Mouse (Mus musculus) heart, postnatal 4 days (tissue): ENCODE data around the gene Mob3c. TPM values are rescaled to one million over a fixed set of nuclear protein-coding genes. Genes with fewer than 3 reads are reported as not detected.

Experiments
- DNase-seq: peaks from one replicate; pipeline ENCODE4 v3.0.0; 2021
- total RNA-seq, 2 experiments: library from RNA; stranded (reverse); gene quantifications; 2 replicates each; pipeline ENCODE4 v1.2.3; 2021

Gene Mob3c
- total RNA-seq, result 1 to 10 TPM; 6.3 to 8.1 TPM

DNA sequence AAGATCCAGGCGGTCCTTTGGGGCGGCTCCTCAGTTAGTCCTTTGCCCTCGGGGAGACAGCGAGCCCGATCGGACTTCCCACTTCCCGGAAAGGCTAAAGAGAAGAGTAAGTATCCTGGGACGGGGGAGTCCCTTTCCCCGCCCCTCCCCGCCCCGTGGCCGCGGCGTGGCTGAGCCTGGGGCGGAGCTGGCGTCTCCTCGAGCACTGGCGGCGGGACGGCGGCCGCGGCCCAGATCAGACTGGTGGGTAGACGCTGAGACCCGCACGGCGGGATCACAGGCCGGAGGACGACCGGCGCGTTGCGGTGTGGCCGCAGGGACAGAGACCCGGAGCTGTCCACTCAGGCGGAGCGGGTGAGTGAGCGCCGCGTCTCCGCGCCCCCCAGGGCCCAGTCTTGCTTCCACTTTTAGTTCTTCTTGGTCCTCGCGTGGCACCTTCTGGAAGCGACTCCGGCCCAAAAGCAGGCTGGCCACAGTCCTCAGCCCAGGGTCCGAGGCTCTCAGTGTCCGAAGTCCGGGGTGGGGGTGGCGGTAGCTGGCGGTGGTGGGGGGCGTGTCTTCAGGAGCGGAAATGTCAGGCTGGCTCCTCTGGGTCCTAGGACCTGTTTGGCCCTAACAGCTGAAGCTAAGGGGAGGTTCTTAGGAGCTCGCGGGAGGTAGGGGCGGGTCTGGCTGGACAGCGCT lies at the start of gene Mob3c:
TSS of gene Mob3c (plus strand) at position 205 of the 684 bp plus-strand sequence.
- peak; percentile 80 for DNase-seq

DNA sequence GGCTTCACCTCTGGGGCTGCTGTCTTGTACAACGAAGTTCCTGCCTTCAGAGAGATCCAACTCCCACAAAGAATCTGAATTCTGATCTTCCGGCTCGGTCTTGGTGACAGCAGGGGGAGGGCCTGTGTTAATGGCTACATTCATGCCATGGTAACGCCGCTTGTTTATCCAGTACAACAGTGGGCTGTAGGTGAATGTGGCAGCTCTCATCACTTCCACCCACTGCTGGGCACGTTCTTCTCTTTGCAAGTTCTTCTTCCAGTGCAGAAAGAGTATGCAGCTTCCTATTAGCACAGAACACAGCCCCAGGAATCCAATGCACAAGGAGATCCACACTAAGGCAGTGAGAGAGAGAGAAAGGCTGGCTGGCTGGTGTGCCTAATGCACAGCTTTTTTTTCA lies 47.6 kb upstream of the Mob3c start:
- DNase-seq, result no peak

- no peak for DNase-seq
Observed at GRCm38 (mm10) chr4:115780918-115781317, 47.0 kb upstream of the Mob3c start, which contains the start of gene Tex38. Tex38 (minus strand) TSS chr4:115781018.

- no peak for DNase-seq
Observed at GRCm38 (mm10) chr4:115782026-115782805, 45.7 kb upstream of the Mob3c start.

DNA sequence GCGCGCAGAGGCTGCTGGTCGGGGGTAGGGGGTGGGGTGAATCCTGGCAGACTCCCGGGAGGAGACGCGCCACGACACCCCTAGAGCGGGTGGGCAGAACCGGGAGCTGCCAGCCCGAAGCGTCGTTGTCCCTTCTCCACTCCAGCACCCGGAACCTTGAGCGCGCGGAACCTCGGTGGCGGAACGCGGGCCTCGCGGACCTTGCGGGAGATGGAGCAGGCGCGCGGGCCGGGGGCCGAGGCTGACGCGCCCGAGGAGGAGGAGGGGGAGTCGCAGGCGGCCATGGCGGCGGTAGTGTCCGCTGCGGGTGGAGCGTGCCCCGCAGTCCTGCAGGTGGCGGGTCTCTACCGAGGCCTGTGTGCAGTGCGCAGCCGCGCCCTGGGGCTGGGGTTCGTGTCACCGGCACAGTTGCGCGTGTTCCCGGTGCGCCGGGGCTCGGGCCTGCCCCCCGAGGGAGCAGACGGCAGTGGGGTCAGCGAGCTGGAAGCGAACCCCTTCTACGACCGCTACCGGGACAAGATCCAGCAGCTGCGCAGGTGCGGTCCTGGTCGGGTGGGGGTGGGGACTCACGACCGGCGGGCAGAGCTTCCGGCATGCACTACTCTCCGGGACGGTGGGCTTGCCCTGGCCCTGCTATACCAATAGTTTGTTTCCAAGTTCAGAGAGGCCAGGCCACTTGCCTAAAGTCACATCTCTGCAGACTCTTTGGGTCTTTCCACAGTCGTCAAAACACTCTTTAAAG lies 43.0 kb upstream of the Mob3c start, which contains the start of gene Atpaf1:
TSS of gene Atpaf1 (plus strand) at position 44 of the 742 bp plus-strand sequence.
- DNase-seq, result peak; percentile 84

GRCm38 (mm10) chr4:115785511-115786034 lies 42.3 kb upstream of the Mob3c start:
- DNase-seq, result no peak

- DNase-seq, result no peak
Observed at GRCm38 (mm10) chr4:115790864-115791263, 37.0 kb upstream of the Mob3c start.

DNA sequence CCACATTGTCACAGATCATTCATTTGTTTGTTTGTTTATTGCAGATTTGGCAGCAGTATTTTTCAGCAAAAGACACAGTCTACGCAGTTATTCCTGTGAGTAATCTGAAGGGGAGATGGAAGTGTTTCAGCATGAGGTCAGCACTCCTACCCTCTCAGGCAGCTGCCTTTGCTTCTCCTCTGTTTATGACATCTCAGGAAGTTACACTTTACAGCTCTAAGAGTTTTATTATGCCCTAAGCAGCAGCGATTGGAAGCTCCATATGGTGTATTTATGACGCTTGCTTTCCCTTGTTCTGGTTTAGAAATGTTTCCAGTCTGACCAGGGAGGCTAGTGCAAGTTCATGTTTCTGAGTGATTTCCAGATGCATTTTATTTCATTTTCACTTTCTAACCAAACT lies 32.5 kb upstream of the Mob3c start:
- no peak for DNase-seq

DNA sequence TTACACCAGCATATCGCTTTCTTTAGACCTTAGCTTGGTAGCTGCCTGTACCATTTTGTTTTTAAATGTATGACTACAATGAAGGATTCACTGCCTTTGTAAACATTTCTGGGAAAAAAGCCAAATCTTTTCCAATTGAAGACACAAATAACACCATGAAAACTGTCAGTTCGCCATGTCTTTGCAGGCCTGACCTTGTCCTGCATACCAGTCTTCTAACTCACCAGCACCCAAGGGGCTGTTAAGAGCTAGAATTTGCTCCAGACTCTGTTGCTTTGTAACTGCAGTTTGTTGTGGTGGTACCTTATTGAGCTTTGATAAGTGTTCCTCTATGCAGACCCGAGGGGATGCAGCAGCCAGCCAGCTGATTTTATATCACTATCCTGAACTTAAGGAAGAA lies 27.9 kb upstream of the Mob3c start:
- no peak for DNase-seq

DNA sequence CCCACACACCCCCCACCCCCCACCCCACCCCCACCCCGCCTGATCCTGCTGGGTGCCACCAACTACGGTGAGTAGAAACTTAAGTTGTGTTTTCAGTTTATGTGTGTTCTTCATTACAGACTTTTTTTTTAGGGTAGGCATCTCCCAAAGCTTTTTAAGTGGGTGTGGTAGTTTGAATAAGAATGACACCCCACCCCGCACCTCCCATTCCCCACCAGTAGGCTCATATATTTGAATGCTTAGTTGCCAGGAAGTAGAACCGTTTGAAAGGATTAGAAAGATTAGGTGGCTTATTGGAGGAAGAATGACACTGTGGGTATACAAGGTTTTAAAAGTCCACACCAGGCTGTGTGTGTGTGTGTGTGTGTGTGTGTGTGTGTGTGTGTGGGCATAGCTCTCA lies 15.6 kb upstream of the Mob3c start:
- no peak for DNase-seq

GRCm38 (mm10) chr4:115815606-115816005 lies 12.3 kb upstream of the Mob3c start:
- DNase-seq, result no peak

- no peak for DNase-seq
Observed at GRCm38 (mm10) chr4:115820199-115820598, 7.7 kb upstream of the Mob3c start.

DNA sequence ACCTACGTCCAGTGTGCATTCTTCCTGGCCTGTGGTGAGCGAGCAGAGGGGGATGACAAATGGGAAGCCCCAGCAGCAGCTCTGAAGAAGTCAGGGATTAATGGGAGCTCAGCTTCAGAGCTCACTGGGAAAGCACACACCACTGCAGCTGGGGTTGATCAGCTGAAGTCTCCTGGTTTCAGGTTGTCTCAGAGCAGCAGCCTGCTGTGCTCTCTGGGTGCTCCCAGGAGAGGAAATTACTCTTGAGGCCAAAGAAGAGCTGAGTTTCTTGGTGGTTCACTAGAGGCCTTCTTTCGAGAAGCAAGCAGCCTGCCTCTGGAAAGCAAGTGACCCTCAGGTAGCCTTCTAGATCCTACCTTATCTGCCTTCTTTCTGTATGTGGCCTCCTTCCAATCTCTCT lies 6.9 kb upstream of the Mob3c start:
- DNase-seq, result no peak

DNA sequence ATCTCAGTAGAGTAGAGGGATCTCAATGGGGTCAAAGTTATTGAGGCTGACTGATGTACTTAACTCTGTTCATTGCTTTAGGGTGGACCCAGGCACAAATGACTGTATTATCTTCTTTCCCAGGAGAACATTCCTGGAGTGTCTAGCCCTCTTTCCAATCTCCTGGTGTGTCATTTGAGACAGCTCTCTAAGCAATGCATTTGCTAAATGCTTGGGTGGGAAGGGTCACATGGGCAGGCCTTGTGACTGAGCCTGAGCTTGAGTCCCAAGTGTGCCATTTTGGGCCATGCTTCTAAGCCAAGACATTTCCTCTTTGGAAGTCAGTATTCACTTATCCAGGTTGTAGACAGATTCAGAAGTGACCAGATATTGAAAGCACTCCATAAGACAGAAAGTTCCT lies 6.5 kb upstream of the Mob3c start:
- DNase-seq, result no peak

- peak; percentile 50 for DNase-seq
Observed at GRCm38 (mm10) chr4:115821928-115822327, 6.0 kb upstream of the Mob3c start.

- DNase-seq, result no peak
Observed at GRCm38 (mm10) chr4:115824178-115824577, 3.7 kb upstream of the Mob3c start.

DNA sequence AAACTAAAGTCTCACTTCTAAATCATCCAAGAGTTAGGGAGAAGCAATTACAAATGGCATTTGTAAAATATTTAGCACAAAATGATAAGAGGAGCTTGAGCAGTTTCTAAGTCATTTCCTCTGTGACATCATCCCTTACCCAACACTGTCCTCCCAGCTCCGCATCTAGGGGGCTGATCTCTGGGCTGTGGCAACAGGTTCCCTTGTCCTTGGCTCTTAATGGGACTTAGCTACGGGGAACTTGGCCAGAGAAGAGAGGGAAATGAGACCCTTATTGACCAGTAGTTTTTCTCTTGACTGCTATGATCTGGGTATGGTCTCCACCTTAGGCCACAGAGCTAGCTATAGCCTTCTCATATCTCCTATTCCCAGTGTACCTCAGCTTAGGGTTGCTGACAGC lies 2.6 kb upstream of the Mob3c start:
- no peak for DNase-seq

DNA sequence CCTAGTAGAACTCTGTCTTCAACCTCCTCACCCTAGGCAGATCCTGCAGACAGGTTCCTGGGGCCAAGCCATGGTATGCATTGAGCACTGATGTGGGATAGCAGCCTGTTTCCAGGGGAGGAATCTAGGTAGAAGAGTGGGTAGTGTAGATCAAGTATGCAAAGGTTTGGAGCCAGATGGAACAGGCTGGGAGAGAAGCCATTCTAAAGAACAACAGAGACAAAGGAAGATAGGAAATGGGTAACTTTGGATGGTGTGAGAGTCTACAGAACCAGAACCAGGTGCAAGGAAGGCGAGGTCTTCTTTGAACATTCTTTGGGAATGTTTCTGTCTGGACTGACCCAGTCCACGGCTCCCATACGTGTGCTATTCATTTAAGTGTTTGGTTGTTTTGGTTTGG lies 826 bp upstream of the Mob3c start:
- DNase-seq, result no peak

DNA sequence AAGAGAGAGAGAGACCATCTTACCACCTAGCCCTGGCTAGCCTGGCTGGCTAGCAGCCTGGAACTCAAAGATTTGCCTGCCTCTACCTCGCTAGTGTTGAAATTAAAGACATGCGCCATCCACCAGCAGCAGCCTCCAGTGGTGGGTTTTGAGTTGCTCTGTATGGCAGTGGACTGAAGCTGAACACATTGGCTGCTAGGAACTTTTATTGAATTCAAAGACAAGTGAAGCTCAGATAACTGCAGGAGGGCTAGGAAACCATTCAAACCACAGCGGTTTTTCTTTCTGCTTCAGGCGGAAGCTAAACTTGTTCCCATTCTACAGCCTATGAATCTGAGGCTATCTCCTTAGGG lies 381 bp upstream of the Mob3c start:
- no peak for DNase-seq

GRCm38 (mm10) chr4:115828572-115828902 lies 645 bp downstream of the Mob3c start:
- no peak for DNase-seq

- no peak for DNase-seq
Observed at GRCm38 (mm10) chr4:115830491-115830890, 2.6 kb downstream of the Mob3c start.

DNA sequence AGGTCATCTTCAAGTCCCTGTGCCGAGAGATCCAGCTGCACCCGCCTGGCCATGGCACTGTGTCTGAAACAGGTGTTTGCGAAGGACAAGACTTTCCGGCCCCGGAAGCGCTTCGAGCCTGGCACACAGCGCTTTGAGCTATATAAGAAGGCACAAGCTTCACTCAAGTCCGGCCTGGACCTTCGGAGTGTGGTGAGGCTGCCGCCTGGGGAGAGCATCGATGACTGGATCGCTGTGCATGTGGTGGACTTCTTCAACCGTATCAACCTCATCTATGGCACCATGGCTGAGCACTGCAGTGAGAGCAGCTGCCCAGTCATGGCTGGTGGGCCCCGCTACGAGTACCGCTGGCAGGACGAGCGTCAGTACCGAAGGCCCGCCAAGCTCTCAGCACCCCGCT lies 3.3 kb downstream of the Mob3c start:
- DNase-seq, result no peak

GRCm38 (mm10) chr4:115832040-115832439 lies 4.1 kb downstream of the Mob3c start:
- DNase-seq, result no peak
